Mouse (Mus musculus) gastrocnemius, postnatal 25 days (tissue): ENCODE data around the gene Fsd1l. TPM values are rescaled to one million over a fixed set of nuclear protein-coding genes. Genes with fewer than 3 reads are reported as not detected.
"Not testable (repeated sequence)": the region's sequence is repeated elsewhere in the genome, so short reads cannot be mapped to it uniquely, and the experiment has no call there.

Experiments used
- DNase-seq: peaks from one replicate; pipeline ENCODE4 v3.0.0; 2022
- total RNA-seq, 2 experiments: library from RNA; stranded (reverse); gene quantifications; 1 replicate in 1 of 2; 2 replicates in 1 of 2; pipeline ENCODE4 v1.2.3; 2021

Fsd1l gene
- total RNA-seq, 2 experiments from 2014 or later, result 14.0 to 16.4 TPM

DNA sequence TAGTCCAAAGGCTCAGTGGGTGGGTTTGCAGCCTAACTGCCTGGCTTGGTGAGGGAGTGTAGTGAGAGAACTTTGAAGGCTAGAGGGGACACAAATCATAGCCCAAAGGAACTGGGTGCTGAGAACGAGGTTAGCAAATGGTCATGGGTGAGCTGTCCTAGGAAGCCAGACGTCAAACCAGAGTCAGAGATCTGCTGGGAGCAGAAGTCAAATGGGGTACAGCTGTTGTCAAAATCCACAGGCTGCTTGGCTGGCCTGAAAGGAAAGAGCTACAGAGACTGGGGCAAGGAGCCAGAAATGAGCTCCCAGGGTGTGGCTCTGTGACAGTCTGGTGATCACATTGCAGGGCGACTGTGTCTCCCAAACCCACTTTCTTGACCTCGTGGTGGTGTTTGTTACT is 2.3 kb upstream of the Fsd1l start:
- peak; percentile 67 for DNase-seq

GRCm38 (mm10) chr4:53630963-53631315 is 332 bp upstream of the Fsd1l start:
- DNase-seq, result no peak

GRCm38 (mm10) chr4:53632011-53632349 is 709 bp downstream of the Fsd1l start:
- no peak for DNase-seq

GRCm38 (mm10) chr4:53635336-53635735 is 4.1 kb downstream of the Fsd1l start:
- DNase-seq, result no peak

GRCm38 (mm10) chr4:53637269-53637909 is 6.1 kb downstream of the Fsd1l start:
- DNase-seq, result no peak

DNA sequence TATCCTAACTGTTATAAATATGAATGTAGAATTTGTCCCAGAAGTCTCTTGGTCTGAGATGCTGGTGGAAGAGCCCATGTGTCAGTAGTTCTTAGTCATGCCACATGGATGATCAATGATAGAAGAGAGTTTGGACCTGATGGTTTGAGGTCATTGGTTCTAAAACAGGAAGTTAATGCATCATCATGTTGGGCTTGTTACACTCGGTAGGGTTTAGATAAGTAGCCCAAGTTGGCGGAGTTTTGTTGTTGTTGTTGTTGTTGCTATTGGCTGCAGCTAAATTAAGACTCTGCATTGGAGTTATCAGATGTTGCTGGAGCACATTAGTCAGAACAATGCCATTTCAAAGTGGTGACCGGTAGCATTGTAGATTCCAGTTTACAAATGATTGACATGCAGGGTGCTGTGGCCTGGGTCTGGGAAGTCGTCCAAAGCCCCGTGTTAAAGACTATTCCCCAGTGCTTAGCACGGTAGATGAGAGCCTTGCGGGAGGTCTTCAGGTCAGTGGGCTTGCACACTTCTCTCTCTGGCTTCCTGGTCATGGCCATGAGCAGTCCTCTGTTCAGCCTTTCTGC is 7.4 kb downstream of the Fsd1l start:
- no peak for DNase-seq

DNA sequence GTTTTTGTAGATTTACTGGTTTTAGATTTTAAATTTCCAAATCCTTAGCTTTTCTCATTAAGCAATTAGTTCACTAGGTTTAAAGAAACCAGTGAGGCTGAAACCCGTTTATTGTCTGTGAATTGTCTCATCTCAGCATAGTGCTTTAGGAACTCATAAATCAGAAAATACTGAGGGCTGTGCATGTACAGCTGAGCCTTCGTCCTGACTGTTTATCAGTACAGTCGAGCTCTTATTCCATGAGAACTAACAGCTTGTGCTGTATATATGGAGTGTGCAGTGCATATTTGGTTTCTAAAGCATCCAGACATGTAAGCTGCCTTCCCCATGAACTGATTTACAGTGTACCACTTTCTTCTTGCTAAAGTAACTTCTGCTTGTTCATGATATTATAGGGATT is 26.8 kb downstream of the Fsd1l start:
- no peak for DNase-seq

- DNase-seq, result no peak
These were observed 29.4 kb downstream of the Fsd1l start for GRCm38 (mm10) chr4:53660711-53661110.

GRCm38 (mm10) chr4:53682092-53682491 is 50.8 kb downstream of the Fsd1l start:
- DNase-seq, result no peak

GRCm38 (mm10) chr4:53688965-53689364 is 57.7 kb downstream of the Fsd1l start:
- no peak for DNase-seq

- no peak for DNase-seq
These were observed 60.1 kb downstream of the Fsd1l start for GRCm38 (mm10) chr4:53691418-53691817.

DNA sequence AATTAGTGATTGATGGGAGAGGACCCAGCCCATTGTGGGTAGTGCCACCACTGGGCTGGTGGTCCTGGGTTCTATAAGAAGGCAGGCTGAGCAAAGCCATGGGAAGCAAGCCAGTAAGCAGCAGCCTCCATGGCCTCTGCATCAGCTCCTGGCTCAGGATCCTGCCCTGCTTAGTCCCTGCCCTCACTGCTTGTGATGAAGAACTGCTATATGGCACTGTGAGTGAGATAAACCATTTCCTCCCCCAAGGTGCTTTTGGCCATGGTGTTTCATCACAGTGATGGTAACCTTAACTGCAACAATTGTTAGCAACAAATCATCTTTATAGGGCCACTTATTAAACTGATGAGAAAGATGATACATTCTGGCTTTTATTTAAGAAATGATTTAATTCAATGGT is 77.9 kb downstream of the Fsd1l start:
- not testable (repeated sequence) for DNase-seq

GRCm38 (mm10) chr4:53710021-53710420 is 78.8 kb downstream of the Fsd1l start:
- no peak for DNase-seq

GRCm38 (mm10) chr4:53710555-53711328 is 79.5 kb downstream of the Fsd1l start:
- no peak for DNase-seq

DNA sequence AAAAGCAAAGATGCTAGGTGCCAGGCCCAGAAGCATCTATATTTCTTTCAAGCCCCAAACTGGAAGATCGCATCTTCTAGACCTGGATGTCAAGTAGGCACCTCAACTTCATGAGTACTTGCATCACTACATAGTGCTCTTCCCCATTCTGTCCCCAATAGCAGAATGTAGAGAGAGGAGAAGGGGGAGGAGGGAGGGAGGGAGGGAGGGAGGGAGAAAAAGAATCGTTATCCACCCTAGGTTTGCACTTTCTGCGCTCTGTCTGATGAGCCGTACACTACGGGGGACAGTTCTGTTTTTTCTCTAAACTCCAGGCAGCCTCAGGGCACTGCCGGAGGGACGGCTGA is 82.4 kb downstream of the Fsd1l start, which contains the start of gene Fktn:
TSS of gene Fktn (plus strand) at position 295 of the 347 bp plus-strand sequence.
- DNase-seq, result no peak

- DNase-seq, result peak; percentile 84
These were observed 83.0 kb downstream of the Fsd1l start for GRCm38 (mm10) chr4:53714051-53714814.

DNA sequence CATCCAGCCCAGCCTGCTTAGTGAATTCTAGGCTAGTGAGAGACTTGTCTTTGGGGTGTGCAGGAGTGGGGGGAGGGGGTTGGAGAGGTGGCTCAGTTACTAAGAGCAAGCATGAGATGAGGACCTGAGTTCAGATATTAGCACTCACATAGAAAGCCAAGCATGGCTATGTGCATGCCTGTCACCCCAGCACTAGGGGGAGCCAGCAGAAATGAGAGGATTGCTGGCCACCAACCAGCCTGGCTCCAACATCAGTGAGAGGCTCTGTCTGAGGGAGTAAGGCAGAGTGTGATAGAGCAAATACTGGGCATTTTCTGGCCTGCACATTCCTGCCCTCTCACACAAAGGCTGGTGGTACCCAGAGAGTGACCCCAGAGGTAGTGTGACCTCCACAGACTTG is 84.7 kb downstream of the Fsd1l start:
- DNase-seq, result no peak

GRCm38 (mm10) chr4:53717546-53717945 is 86.3 kb downstream of the Fsd1l start:
- DNase-seq, result no peak

DNA sequence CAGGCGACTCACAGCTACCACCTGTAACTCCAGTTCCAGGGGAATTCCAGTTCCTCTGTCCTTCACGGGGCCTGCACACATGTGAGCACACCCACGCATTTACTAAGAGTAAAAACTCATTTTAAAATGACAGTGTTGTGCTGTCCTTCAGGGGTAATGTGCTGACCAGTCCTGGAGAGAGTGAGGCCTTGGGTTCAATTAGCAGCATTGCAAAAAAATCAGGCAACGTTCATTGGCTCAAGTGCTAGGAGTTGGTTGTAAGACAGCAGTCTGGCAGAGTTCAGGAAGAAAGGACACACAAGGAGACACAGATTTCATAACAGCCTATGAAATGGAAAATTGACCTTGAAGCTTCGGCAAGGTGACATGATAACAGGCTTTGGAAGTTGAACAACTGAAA is 87.0 kb downstream of the Fsd1l start:
- DNase-seq, result no peak

GRCm38 (mm10) chr4:53722506-53722905 is 91.2 kb downstream of the Fsd1l start:
- DNase-seq, result no peak

GRCm38 (mm10) chr4:53726100-53726499 is 94.8 kb downstream of the Fsd1l start:
- not testable (repeated sequence) for DNase-seq

- no peak for DNase-seq
These were observed 96.8 kb downstream of the Fsd1l start for GRCm38 (mm10) chr4:53728121-53728520.
